8 mouse cellular contexts compared by ENCODE assay signal in the genomic region with DNA sequence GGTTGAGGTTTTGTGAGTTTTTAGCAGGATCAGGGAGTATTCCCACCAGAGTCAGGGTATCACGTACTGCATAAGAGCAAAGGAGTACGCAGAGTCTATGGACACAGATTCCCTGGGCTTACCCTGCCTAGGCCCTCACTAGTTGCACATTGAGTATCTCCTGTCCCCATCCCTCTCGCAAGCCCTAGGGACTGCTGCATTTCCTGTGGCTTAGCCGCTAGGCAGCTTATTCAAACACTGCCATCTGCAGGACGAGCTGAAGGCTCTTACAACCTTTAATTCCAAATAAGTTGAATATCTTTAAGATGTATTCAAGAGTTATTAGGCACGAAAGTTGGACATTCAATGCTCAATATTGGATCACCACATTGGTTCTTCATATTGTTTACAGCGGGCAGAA.
DNase-seq lines count a peak whose midpoint lies in the region; TF ChIP-seq lines count a peak whose summit lies in the region.

No protein-coding gene starts in this region.

- peak overlapping the region; percentile 59 for H3K27ac ChIP-seq in left cerebral cortex, adult 2 months

- H3K4me3 ChIP-seq in left cerebral cortex, adult 2 months, result no peak overlapping the region

- intact Hi-C loops in left cerebral cortex, adult 2 months (cut with DNase I), result loop anchor here (1.0 kb wide), 1 partner anchor 96 kb away; no protein-coding TSS in a partner anchor

- TF ChIP-seq CTCF in left cerebral cortex, adult 2 months (IDR thresholded peaks at IDR 0.05), result peak; percentile 57

- DNase-seq in cerebellum, postnatal 10 days, result peak; percentile 21 to 23
- DNase-seq in cerebellum, adult 11 months, result no peak
- DNase-seq in left cerebral cortex, adult 2 months (ENCODE audit: extremely low spot score in 1 of 2, low spot score in 2 of 2), result no peak
- DNase-seq in left cerebral cortex, adult 18-20 months (ENCODE audit: low spot score in 2 of 2), result no peak
- DNase-seq in ZHBTc4 (ENCODE audit: low read depth, low spot score), result peak; percentile 26
- DNase-seq in lung, postnatal 36 days, result peak; percentile 10
- no peak for DNase-seq in cerebellum, adult 18-20 months
- DNase-seq in layer of hippocampus, adult 9-11 months, result no peak

Comparison
In these comparisons a context has a peak if more than half of its experiments do, and no peak if none do; other contexts are left out.
1. DNase-seq: peak in cerebellum, postnatal 10 days (2 of 2), ZHBTc4 (single experiment) and lung, postnatal 36 days (single experiment); none in cerebellum, adult 11 months (single experiment), left cerebral cortex, adult 2 months (0 of 2), left cerebral cortex, adult 18-20 months (0 of 2), cerebellum, adult 18-20 months (0 of 2) and layer of hippocampus, adult 9-11 months (single experiment).